Mouse (Mus musculus) intestine, embryonic 14.5 days (tissue): ENCODE data around the gene Qrich2. TPM values are rescaled to one million over a fixed set of nuclear protein-coding genes. Genes with fewer than 3 reads are reported as not detected.

ENCODE experiments used
- ATAC-seq: fragments of 200-750 bp; cut with Nextera tagmentation; replicated peaks from 2 replicates; pipeline ENCODE4 v1.8.0; 2017; ENCODE audit warnings: low read depth, moderate number of reproducible peaks, moderate TSS enrichment, moderate library complexity; ENCODE audit not compliant: low FRiP score, low TSS enrichment
- DNase-seq: peaks from one replicate; pipeline ENCODE4 v3.0.0-alpha.2; 2018; ENCODE audit warnings: low spot score
- H3K27ac ChIP-seq: fragments of 300-500 bp; sonication (generic); 2 replicates; pipeline ENCODE4 v1.5.1; 2014; ENCODE audit warnings: low read depth, mild to moderate bottlenecking, control low read depth
- H3K27me3 ChIP-seq: fragments of 300-500 bp; sonication (generic); replicated peaks from 2 replicates; pipeline ENCODE4 v1.6.1; 2014; ENCODE audit warnings: low read length, control low read depth; ENCODE audit not compliant: control insufficient read depth, insufficient read depth
- H3K36me3 ChIP-seq: fragments of 300-500 bp; sonication (generic); 2 replicates; pipeline ENCODE4 v1.6.1; 2014; ENCODE audit warnings: low read length, control low read depth; ENCODE audit not compliant: control insufficient read depth, insufficient read depth
- H3K4me1 ChIP-seq: fragments of 300-500 bp; sonication (generic); replicated peaks from 2 replicates; pipeline ENCODE4 v1.6.1; 2014; ENCODE audit warnings: low read length, control low read depth, mixed read lengths; ENCODE audit not compliant: control insufficient read depth, insufficient read depth
- H3K4me2 ChIP-seq: fragments of 300-500 bp; sonication (generic); 2 replicates; pipeline ENCODE4 v1.6.1; 2014; ENCODE audit warnings: low read length
- H3K4me3 ChIP-seq: fragments of 300-500 bp; sonication (generic); 2 replicates; pipeline ENCODE4 v1.5.1; 2014; ENCODE audit warnings: low read depth, low read length, control low read depth, mixed read lengths
- H3K9ac ChIP-seq: fragments of 300-500 bp; sonication (generic); 2 replicates; pipeline ENCODE4 v1.6.1; 2014; ENCODE audit warnings: mild to moderate bottlenecking, low read length
- H3K9me3 ChIP-seq: fragments of 300-500 bp; sonication (generic); 2 replicates; pipeline ENCODE4 v1.6.1; 2016; ENCODE audit warnings: low read length, control low read depth; ENCODE audit not compliant: control insufficient read depth
- WGBS: fragments of 180-500 bp; shearing (Covaris S2); extraction: QIAGEN DNeasy Blood & Tissue Kit; methylation state at CpG from one replicate; pipeline ENCODE4 v1.1.7; 2014; 5-methylcytosine and 5-hydroxymethylcytosine counted together
- polyA plus RNA-seq: library from polyadenylated mRNA; unstranded; fragments of >200 nt; fragmentation: Nextera tagmentation; extraction: Ambion mirVana; gene quantifications from 2 replicates; pipeline ENCODE4 v1.2.1, GENCODE M21; 2014

Gene Qrich2
- polyA plus RNA-seq, 1 experiment from 2014 or later: 0.15 TPM

DNA sequence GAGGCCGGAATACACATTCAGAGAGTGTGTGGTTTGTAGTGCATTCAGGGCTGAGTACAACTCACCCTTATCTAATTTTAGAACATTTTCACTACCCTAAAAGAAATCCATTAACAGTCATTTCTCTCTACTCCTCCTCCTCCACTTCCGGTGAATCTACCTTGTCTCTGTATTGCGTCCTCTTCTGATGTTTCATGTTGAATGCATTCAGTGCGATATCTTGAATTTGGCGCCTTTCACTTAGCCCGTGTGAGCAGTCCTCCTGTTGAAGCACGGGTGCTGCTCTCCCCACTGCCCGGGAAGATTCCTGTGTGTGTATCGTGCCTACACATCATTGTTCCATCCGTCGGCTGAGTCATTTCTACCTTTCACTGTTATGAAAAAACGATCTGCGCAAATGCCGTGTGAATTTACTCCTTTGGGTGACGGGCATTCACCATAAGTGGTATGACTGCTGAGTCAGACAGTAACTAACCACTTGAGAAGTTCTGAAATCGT, 59.8 kb downstream of the Qrich2 start:
- Histone ChIP-seq H3K4me1 (peaks cover 8% of the 10 kb centered on the region), H3K4me2 (no peak overlapping the region), H3K27me3 (no peaks in the 10 kb centered on the region), H3K4me3 (no peak overlapping the region), H3K27ac (no peak overlapping the region), H3K9ac (no peak overlapping the region), H3K36me3 (peaks cover 12% of the 10 kb centered on the region), H3K9me3 (no peaks in the 10 kb centered on the region)
- no peak for DNase-seq
- 93% methylated on average over 16 of the region's 16 CpGs for WGBS
- ATAC-seq: no peak

- Histone ChIP-seq H3K4me1 (0 out of 2 replicates have a peak, but pooled peaks cover under 1% of the 10 kb centered on the region), H3K27me3 (no peaks in the 10 kb centered on the region), H3K27ac (no peak overlapping the region), H3K4me2 (no peak overlapping the region), H3K9me3 (no peaks in the 10 kb centered on the region), H3K36me3 (peaks cover 12% of the 10 kb centered on the region), H3K9ac (no peak overlapping the region), H3K4me3 (no peak overlapping the region)
- ATAC-seq (no peak), DNase-seq (no peak)
- WGBS: 84% methylated on average over 4 of the region's 4 CpGs
These were observed 60.4 kb downstream of the Qrich2 start for GRCm38 (mm10) chr11:116405601-116406000.

DNA sequence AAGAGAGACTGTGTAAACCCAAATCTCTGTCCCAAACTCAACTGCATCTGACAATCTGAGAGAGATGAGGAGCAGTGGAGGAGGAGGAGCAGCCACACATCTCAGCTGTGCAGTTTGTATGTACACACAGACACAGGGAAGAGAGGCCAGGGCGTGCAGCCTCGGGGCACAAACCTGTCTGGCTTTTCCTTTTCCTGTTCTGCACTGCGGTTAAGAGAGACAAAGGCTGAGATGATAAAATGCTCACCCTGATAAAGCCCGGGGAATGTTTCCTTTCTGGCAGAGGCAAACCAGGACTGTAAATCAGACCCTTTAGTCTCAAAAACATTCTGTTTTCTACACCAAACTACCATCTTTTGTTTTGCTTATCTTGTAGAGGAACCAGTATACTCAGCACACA, 65.5 kb downstream of the Qrich2 start:
- Histone ChIP-seq H3K4me1 (peaks cover 3% of the 10 kb centered on the region; the same call in 1 of the 2 replicates), H3K4me3 (no peak overlapping the region), H3K27ac (peak overlapping the region; percentile 20), H3K9me3 (no peaks in the 10 kb centered on the region), H3K9ac (no peak overlapping the region; the same call in 1 of the 2 replicates), H3K36me3 (peaks cover 17% of the 10 kb centered on the region), H3K27me3 (no peaks in the 10 kb centered on the region), H3K4me2 (no peak overlapping the region)
- ATAC-seq (no peak), DNase-seq (no peak)
- WGBS: 12% methylated on average over 4 of the region's 4 CpGs

GRCm38 (mm10) chr11:116398348-116398677, 67.7 kb downstream of the Qrich2 start:
- 84% methylated on average over 11 of the region's 11 CpGs for WGBS
- H3K4me3 ChIP-seq: no peak overlapping the region
- H3K4me2 ChIP-seq: no peak overlapping the region
- H3K9ac ChIP-seq: no peak overlapping the region
- 0 out of 2 replicates have a peak overlapping the region, but pooled peaks have one; percentile 47 for H3K27ac ChIP-seq
- peaks cover 12% of the 10 kb centered on the region for H3K36me3 ChIP-seq
- no peaks in the 10 kb centered on the region for H3K27me3 ChIP-seq
- H3K4me1 ChIP-seq: peaks cover 3% of the 10 kb centered on the region; the same call in 1 of the 2 replicates
- ATAC-seq (no peak), DNase-seq (no peak)
- no peaks in the 10 kb centered on the region for H3K9me3 ChIP-seq

GRCm38 (mm10) chr11:116397517-116398347, 68.3 kb downstream of the Qrich2 start:
- no peak for ATAC-seq
- Histone ChIP-seq H3K27ac (peak overlapping the region; percentile 47; the same call in 1 of the 2 replicates), H3K36me3 (peaks cover 10% of the 10 kb centered on the region), H3K4me3 (no peak overlapping the region), H3K9me3 (no peaks in the 10 kb centered on the region), H3K27me3 (no peaks in the 10 kb centered on the region), H3K9ac (no peak overlapping the region), H3K4me1 (peaks cover 3% of the 10 kb centered on the region; the same call in 1 of the 2 replicates), H3K4me2 (no peak overlapping the region)
- WGBS: 55% methylated on average over 8 of the region's 8 CpGs
- DNase-seq: no peak

GRCm38 (mm10) chr11:116396934-116397330, 69.1 kb downstream of the Qrich2 start:
- H3K36me3 ChIP-seq: peaks cover 10% of the 10 kb centered on the region
- no peak overlapping the region for H3K27ac ChIP-seq
- H3K4me2 ChIP-seq: no peak overlapping the region
- ATAC-seq: no peak
- no peaks in the 10 kb centered on the region for H3K27me3 ChIP-seq
- H3K9me3 ChIP-seq: no peaks in the 10 kb centered on the region
- H3K9ac ChIP-seq: no peak overlapping the region
- 98% methylated on average over 3 of the region's 3 CpGs for WGBS
- peaks cover 3% of the 10 kb centered on the region; the same call in 1 of the 2 replicates for H3K4me1 ChIP-seq
- DNase-seq: no peak
- H3K4me3 ChIP-seq: no peak overlapping the region

DNA sequence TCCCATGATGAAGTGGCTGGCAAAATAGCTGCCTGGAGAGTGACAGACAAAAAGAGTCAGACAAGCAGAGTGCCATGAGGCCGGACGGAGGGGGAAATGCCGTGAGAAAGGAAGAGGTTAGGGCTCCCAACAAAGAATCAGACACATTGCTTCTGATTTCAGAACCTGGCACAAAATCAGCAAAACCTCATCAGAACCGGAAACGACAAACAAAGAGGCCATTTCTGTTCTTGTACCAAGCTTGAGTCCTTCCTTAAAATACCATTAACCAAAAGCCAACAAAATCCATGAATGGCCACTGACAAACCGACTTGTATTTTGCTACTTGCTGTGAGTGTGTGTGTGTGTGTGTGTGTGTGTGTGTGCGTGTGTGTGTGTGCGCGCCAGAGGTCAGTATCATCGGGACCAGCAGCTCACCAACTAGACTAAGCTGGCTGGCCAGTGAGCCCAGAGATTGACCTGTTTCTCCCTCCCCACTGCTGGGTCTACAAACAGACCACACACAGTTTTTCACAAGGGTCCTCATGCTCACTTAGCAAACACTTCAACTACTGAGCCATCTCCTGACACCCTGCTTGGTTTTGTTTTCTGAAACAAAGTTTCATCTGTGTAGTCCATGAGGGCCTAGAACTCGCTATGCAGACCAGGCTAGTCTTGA, 69.6 kb downstream of the Qrich2 start:
- peaks cover 3% of the 10 kb centered on the region; the same call in 1 of the 2 replicates for H3K4me1 ChIP-seq
- no peaks in the 10 kb centered on the region for H3K27me3 ChIP-seq
- no peak overlapping the region for H3K27ac ChIP-seq
- no peak overlapping the region for H3K9ac ChIP-seq
- no peak for DNase-seq
- H3K4me3 ChIP-seq: no peak overlapping the region
- H3K4me2 ChIP-seq: no peak overlapping the region
- no peak for ATAC-seq
- H3K36me3 ChIP-seq: peaks cover 10% of the 10 kb centered on the region
- WGBS: 86% methylated on average over 11 of the region's 11 CpGs
- no peaks in the 10 kb centered on the region for H3K9me3 ChIP-seq

DNA sequence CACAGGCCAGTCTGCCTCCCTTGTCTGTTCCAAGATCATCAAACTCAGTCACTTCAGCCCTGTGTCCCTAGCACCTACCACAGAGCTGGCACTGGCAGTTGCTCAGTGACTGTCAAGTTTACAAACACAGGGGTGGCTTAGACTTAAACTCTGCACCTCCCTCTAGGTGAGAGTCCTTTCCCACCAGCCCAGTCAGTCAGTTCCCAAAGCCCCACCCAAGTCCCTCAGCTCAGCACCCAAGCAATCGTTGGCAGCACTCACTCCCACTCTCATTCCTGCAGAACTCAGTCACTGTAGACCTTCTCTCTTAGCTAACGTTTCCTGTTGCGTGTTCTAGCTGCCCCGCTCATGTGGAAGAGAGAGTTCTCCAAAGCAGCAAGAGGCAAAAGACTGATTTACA, 71.3 kb downstream of the Qrich2 start:
- Histone ChIP-seq H3K9ac (no peak overlapping the region), H3K4me3 (no peak overlapping the region), H3K27me3 (no peaks in the 10 kb centered on the region), H3K36me3 (peaks cover 10% of the 10 kb centered on the region), H3K4me2 (no peak overlapping the region), H3K4me1 (peaks cover 3% of the 10 kb centered on the region; the same call in 1 of the 2 replicates), H3K9me3 (no peaks in the 10 kb centered on the region), H3K27ac (no peak overlapping the region)
- WGBS: 89% methylated on average over 4 of the region's 4 CpGs
- ATAC-seq (no peak), DNase-seq (no peak)
